Mouse (Mus musculus): ENCODE data around the gene 1700003F12Rik. TPM values are rescaled to one million over a fixed set of nuclear protein-coding genes. Genes with fewer than 3 reads are reported as not detected.
A peak's percentile ranks its signal among the peaks of the same experiment; 100 is the strongest.

The 1700003F12Rik gene
- total and polyA plus RNA-seq, 2 experiments, result 0.54 TPM; not detected in 1

DNA sequence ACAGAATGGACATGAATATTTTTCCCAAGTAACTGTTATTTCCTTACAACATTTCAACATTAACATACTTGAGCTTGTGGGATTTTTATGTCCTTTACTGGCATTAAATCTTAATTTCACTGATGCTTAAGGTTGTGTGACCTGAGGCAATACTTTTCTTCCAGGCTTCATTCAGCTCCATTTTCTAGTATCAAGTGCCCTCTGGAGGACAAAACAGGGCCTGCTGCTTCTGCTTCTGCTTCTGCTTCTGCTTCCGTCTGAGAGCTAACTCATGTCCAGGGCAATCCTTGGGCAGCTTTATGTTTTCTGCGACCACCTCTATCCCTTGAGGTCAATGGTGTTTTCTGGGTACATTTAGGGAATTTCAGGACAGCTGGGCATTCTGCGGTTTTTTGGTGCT, 7.2 kb upstream of the 1700003F12Rik start:
- Histone ChIP-seq H3K9ac (ENCODE audit: low read depth, low read length) (no peak overlapping the region), H3K27me3 (ENCODE audit: control insufficient read depth, insufficient read depth, low read length) (no peaks in the 10 kb centered on the region), H3K4me1 (ENCODE audit: control insufficient read depth, insufficient read depth, low read length) (no peaks in the 10 kb centered on the region), H3K27ac (replicated peaks; ENCODE audit: insufficient read depth, low read depth, low read length) (no peak overlapping the region), H3K36me3 (ENCODE audit: control insufficient read depth, insufficient read depth, low read length) (peaks cover 15% of the 10 kb centered on the region), H3K4me3 (ENCODE audit: insufficient read depth, low read depth, low read length) (no peak overlapping the region), H3K79me2 (ENCODE audit: control insufficient read depth, insufficient read depth, low read length) (no peaks in the 10 kb centered on the region)
- DNase-seq (ENCODE audit: extremely low read depth, low read depth, low spot score), result no peak
- no peak for TF ChIP-seq POLR2A (IDR thresholded peaks at IDR 0.05; ENCODE audit: extremely low read depth, insufficient read depth, low read length)
- peak; percentile 48 for TF ChIP-seq CTCF (IDR thresholded peaks at IDR 0.05; ENCODE audit: low read depth, low read length)
- WGBS, result 80% methylated on average over 3 of the region's 3 CpGs

DNA sequence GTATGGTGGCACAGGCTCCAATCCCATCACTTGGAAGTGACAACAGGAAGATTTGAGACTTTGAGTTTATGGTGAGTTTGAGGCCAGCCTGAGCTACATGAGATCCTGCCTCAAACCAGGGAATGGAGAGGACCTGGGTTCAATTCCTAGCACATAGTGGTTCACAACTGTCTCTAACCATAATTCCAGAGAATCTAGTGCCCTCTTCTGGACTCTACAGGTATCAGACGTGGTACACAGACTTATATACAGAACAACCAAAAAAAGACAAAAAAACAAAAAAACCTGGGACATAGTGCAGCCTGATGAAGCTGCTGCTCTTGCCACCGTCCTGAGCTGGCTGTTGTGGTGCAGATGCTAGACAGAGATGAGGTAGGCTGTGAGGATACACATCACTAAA, 5.3 kb upstream of the 1700003F12Rik start:
- peaks cover 2% of the 10 kb centered on the region; the same call in 1 of the 2 replicates for H3K36me3 ChIP-seq (ENCODE audit: control insufficient read depth, insufficient read depth, low read length)
- H3K79me2 ChIP-seq (ENCODE audit: control insufficient read depth, insufficient read depth, low read length), result no peaks in the 10 kb centered on the region
- WGBS, result 89% methylated on average over 2 of the region's 2 CpGs
- no peak overlapping the region for H3K9ac ChIP-seq (ENCODE audit: low read depth, low read length)
- no peak overlapping the region for H3K4me3 ChIP-seq (ENCODE audit: insufficient read depth, low read depth, low read length)
- H3K27ac ChIP-seq (replicated peaks; ENCODE audit: insufficient read depth, low read depth, low read length), result no peak overlapping the region
- H3K27me3 ChIP-seq (ENCODE audit: control insufficient read depth, insufficient read depth, low read length), result no peaks in the 10 kb centered on the region
- TF ChIP-seq CTCF (IDR thresholded peaks at IDR 0.05; ENCODE audit: low read depth, low read length) (no peak), POLR2A (IDR thresholded peaks at IDR 0.05; ENCODE audit: extremely low read depth, insufficient read depth, low read length) (no peak)
- no peak for DNase-seq (ENCODE audit: extremely low read depth, low read depth, low spot score)
- H3K4me1 ChIP-seq (ENCODE audit: control insufficient read depth, insufficient read depth, low read length), result no peaks in the 10 kb centered on the region

DNA sequence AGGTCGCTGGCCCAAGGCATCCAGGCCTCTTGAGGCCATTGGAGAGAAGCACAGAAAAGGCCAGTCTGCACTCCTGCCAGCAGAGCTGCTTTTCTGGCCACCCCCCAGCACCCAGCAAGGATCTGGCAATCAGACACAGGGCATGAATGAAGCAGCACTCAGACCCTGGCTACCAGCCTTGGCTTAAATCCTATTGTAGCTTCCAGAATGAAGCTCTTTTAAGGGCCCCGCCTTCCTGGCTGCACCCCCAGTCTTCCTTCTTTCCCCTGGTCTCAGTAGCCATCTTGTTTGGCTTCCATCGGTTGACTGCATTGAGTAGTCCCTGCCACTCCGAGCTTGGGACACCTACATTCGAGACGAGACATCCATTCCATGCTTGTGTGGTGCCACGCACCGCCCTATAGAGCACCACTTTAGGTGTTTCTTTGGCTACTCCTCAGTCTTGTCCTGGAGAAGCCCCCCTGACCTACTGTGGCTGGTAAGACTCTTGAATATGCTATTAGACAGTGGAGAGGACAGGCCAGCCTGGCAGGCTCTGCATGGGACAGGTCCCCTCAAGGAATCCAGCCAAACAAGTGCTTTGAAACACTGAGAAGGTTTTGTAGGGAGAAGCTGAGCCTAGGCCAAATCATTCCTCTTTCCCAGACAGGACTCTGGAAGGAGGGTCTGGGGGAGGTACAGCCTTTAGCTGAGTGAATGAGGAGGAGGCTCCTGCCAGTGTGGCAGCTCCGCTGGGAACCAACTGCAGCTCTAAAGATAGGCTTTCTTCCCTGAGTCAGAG, 3.1 kb upstream of the 1700003F12Rik start:
- H3K4me3 ChIP-seq (ENCODE audit: insufficient read depth, low read depth, low read length), result no peak overlapping the region
- no peak for DNase-seq (ENCODE audit: extremely low read depth, low read depth, low spot score)
- TF ChIP-seq CTCF (IDR thresholded peaks at IDR 0.05; ENCODE audit: low read depth, low read length) (no peak), POLR2A (IDR thresholded peaks at IDR 0.05; ENCODE audit: extremely low read depth, insufficient read depth, low read length) (no peak)
- H3K9ac ChIP-seq (ENCODE audit: low read depth, low read length), result no peak overlapping the region
- H3K79me2 ChIP-seq (ENCODE audit: control insufficient read depth, insufficient read depth, low read length), result no peaks in the 10 kb centered on the region
- no peaks in the 10 kb centered on the region; the same call in 1 of the 2 replicates for H3K36me3 ChIP-seq (ENCODE audit: control insufficient read depth, insufficient read depth, low read length)
- H3K4me1 ChIP-seq (ENCODE audit: control insufficient read depth, insufficient read depth, low read length), result no peaks in the 10 kb centered on the region
- H3K27me3 ChIP-seq (ENCODE audit: control insufficient read depth, insufficient read depth, low read length), result no peaks in the 10 kb centered on the region
- WGBS, result 90% methylated on average over 9 of the region's 9 CpGs
- no peak overlapping the region for H3K27ac ChIP-seq (replicated peaks; ENCODE audit: insufficient read depth, low read depth, low read length)

DNA sequence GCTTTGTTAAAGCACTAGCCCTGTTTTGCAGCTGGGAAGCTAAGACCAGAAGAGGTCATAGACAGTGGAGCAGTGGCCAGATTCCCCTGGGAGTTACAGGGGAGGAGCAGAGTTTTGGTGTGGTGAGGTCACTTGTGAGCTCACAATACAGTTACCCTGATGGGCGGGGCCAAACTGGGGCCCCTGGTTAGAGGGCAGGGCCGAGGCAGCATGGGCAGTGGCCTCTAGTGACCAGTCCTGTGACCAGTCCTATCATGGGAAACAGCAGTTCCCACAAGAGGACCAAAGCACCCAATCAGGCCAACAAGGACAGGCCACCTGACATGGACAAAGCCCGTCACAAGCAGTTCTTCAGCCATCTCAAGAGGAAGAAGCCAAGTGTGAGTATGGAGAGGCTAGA, 1.8 kb downstream of the 1700003F12Rik start:
- Histone ChIP-seq H3K36me3 (ENCODE audit: control insufficient read depth, insufficient read depth, low read length) (no peaks in the 10 kb centered on the region), H3K27me3 (ENCODE audit: control insufficient read depth, insufficient read depth, low read length) (peaks cover 9% of the 10 kb centered on the region), H3K4me1 (ENCODE audit: control insufficient read depth, insufficient read depth, low read length) (peaks cover 5% of the 10 kb centered on the region), H3K79me2 (ENCODE audit: control insufficient read depth, insufficient read depth, low read length) (no peaks in the 10 kb centered on the region), H3K27ac (replicated peaks; ENCODE audit: insufficient read depth, low read depth, low read length) (no peak overlapping the region), H3K9ac (ENCODE audit: low read depth, low read length) (no peak overlapping the region), H3K4me3 (ENCODE audit: insufficient read depth, low read depth, low read length) (no peak overlapping the region)
- TF ChIP-seq POLR2A (IDR thresholded peaks at IDR 0.05; ENCODE audit: extremely low read depth, insufficient read depth, low read length) (no peak), CTCF (IDR thresholded peaks at IDR 0.05; ENCODE audit: low read depth, low read length) (no peak)
- 68% methylated on average over 3 of the region's 3 CpGs for WGBS
- peak; percentile 38 for DNase-seq (ENCODE audit: extremely low read depth, low read depth, low spot score)

DNA sequence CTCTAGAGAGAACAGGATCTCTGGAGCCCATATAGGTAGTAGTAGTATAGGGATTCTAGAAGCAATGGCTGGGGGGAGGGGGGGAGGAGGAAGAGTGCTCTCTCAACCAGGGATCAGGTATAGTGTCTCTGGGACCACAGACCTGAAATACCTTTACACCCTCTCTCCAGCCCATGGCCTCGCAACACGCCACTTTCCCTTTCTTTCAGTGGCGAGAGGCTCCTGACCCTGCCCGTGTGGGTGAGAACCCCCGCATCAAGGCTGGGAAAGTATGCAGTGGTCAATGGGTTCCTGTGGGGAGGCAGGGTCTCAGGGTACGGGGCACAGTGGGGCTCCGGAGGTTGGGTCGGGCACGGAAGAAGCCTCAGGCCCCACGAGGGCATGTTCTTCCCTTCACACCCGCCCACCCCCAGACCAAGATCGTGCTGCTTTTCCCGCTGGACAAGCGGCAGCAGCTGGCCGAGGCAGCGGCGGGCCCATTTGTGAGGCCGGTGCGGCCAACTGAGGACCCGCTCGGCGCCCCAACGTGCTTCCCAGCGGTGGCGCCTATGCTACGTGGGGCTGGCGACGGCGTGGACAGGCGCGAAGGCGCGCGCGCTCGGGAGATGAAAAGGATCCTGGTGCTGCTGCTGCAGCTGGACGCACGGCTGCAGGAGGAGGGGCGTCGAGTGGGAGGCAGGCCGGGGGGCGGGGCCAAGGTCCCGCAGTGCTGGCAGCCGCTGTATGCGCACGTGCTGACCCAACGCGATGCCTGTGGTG, 2.4 kb downstream of the 1700003F12Rik start:
- TF ChIP-seq POLR2A (IDR thresholded peaks at IDR 0.05; ENCODE audit: extremely low read depth, insufficient read depth, low read length) (no peak), CTCF (IDR thresholded peaks at IDR 0.05; ENCODE audit: low read depth, low read length) (no peak)
- no peaks in the 10 kb centered on the region for H3K79me2 ChIP-seq (ENCODE audit: control insufficient read depth, insufficient read depth, low read length)
- peak overlapping the region; percentile 47 for H3K9ac ChIP-seq (ENCODE audit: low read depth, low read length)
- WGBS, result 5% methylated on average over 48 of the region's 48 CpGs
- H3K36me3 ChIP-seq (ENCODE audit: control insufficient read depth, insufficient read depth, low read length), result no peaks in the 10 kb centered on the region
- DNase-seq (ENCODE audit: extremely low read depth, low read depth, low spot score), result peak; percentile 20
- peak overlapping the region; percentile 49; the same call in 1 of the 2 replicates for H3K4me3 ChIP-seq (ENCODE audit: insufficient read depth, low read depth, low read length)
- H3K27ac ChIP-seq (replicated peaks; ENCODE audit: insufficient read depth, low read depth, low read length), result no peak overlapping the region
- peaks cover 9% of the 10 kb centered on the region for H3K27me3 ChIP-seq (ENCODE audit: control insufficient read depth, insufficient read depth, low read length)
- H3K4me1 ChIP-seq (ENCODE audit: control insufficient read depth, insufficient read depth, low read length), result peaks cover 5% of the 10 kb centered on the region
